Mouse (Mus musculus): ENCODE measurements around the gene Ash1l. TPM values are rescaled to one million over a fixed set of nuclear protein-coding genes. Genes with fewer than 3 reads are reported as not detected.

Ash1l gene
- total and polyA plus RNA-seq, 3 experiments: 9.6 to 22.2 (median 12.8) TPM

GRCm38 (mm10) chr3:89106881-89107280, 156.5 kb downstream of the Ash1l start (continued):
- TF ChIP-seq MXI1 (IDR thresholded peaks at IDR 0.05; ENCODE audit: low read depth, low read length) (0 out of 2 replicates have a peak, but pooled peaks have one; percentile 19), MEF2A (IDR thresholded peaks at IDR 0.05; ENCODE audit: extremely low read depth, insufficient replicate concordance, low read depth, low read length, poor library complexity, severe bottlenecking) (no peak), RAD21 (IDR thresholded peaks at IDR 0.05; ENCODE audit: low read depth, low read length) (no peak; the same call in 1 of the 2 replicates), CHD2 (IDR thresholded peaks at IDR 0.05; ENCODE audit: low read length) (no peak), CHD1 (IDR thresholded peaks at IDR 0.05; ENCODE audit: low read depth, low read length) (no peak), ETS1 (IDR thresholded peaks at IDR 0.05; ENCODE audit: low read depth, low read length) (0 out of 2 replicates have a peak, but pooled peaks have one; percentile 45)

GRCm38 (mm10) chr3:89107545-89107944, 157.1 kb downstream of the Ash1l start:
- Histone ChIP-seq H3K4me1 (ENCODE audit: control insufficient read depth in 1 of 2, insufficient read depth in 2 of 2, low read length in 2 of 2) (peaks cover 15 to 18% of the 10 kb centered on the region in 2 experiments), H3K9ac (ENCODE audit: control insufficient read depth, low read depth, low read length, poor library complexity, severe bottlenecking) (peak overlapping the region; percentile 51), H3K27ac (ENCODE audit: control insufficient read depth, low read depth, low read length) (peak overlapping the region; percentile 80), H3K9me3 (replicated peaks; ENCODE audit: insufficient read depth, low read length) (no peaks in the 10 kb centered on the region), H3K79me2 (ENCODE audit: control insufficient read depth, insufficient read depth, low read length, poor library complexity) (no peaks in the 10 kb centered on the region), H3K27me3 (ENCODE audit: control insufficient read depth in 1 of 2, insufficient read depth in 2 of 2, low read length in 2 of 2) (no peaks in the 10 kb centered on the region), H3K36me3 (ENCODE audit: control insufficient read depth in 1 of 2, insufficient read depth in 2 of 2, low read length in 2 of 2) (peaks cover 0 to 20% of the 10 kb centered on the region in 2 experiments; a peak in 2 of 4 replicates), H3K4me3 (ENCODE audit: control insufficient read depth in 1 of 2, insufficient read depth in 1 of 2, low read depth in 2 of 2, low read length in 2 of 2) (peak overlapping the region in 1 of 2 experiments; percentile 25; a peak in 1 of 4 replicates)
- DNase-seq (ENCODE audit: low read depth, low spot score): peak; percentile 77
- TF ChIP-seq MYB (IDR thresholded peaks at IDR 0.05; ENCODE audit: low read depth, low read length) (no peak), MEF2A (IDR thresholded peaks at IDR 0.05; ENCODE audit: extremely low read depth, insufficient replicate concordance, low read depth, low read length, poor library complexity, severe bottlenecking) (no peak), TBP (IDR thresholded peaks at IDR 0.05; ENCODE audit: low read depth, low read length) (no peak), JUND (IDR thresholded peaks at IDR 0.05; ENCODE audit: low read depth, low read length) (0 out of 2 replicates have a peak, but pooled peaks have one; percentile 42), GABPA (IDR thresholded peaks at IDR 0.05; ENCODE audit: low read depth, low read length) (no peak), MXI1 (IDR thresholded peaks at IDR 0.05; ENCODE audit: low read depth, low read length) (no peak), E2F4 (IDR thresholded peaks at IDR 0.05; ENCODE audit: borderline replicate concordance, low read depth, low read length) (no peak), GATA1 (IDR thresholded peaks at IDR 0.05; ENCODE audit: low read depth, low read length) (peak; percentile 74), ELF1 (IDR thresholded peaks at IDR 0.05; ENCODE audit: low read depth, low read length) (0 out of 2 replicates have a peak, but pooled peaks have one; percentile 26), MAFK (IDR thresholded peaks at IDR 0.05; ENCODE audit: borderline replicate concordance, low read depth, low read length) (no peak), RAD21 (IDR thresholded peaks at IDR 0.05; ENCODE audit: low read depth, low read length) (no peak), EP300 (IDR thresholded peaks at IDR 0.05; ENCODE audit: low read depth in 1 of 2, low read length in 2 of 2) (peak; percentile 67 to 83), POLR2A (IDR thresholded peaks at IDR 0.05; ENCODE audit: control insufficient read depth in 1 of 2, insufficient read depth in 1 of 2, low read depth in 1 of 2, low read length in 2 of 2, poor library complexity in 1 of 2) (no peak), POLR2AphosphoS5 (IDR thresholded peaks at IDR 0.05; ENCODE audit: borderline replicate concordance, low read depth, low read length) (no peak), KAT2A (conservative IDR thresholded peaks at IDR 0.05; ENCODE audit: low read depth, low read length) (no peak; the same call in 1 of the 2 replicates), CHD1 (IDR thresholded peaks at IDR 0.05; ENCODE audit: low read depth, low read length) (no peak), MAZ (IDR thresholded peaks at IDR 0.05; ENCODE audit: low read depth, low read length) (no peak), CTCF (IDR thresholded peaks at IDR 0.05 in 2 of 3, conservative IDR thresholded peaks at IDR 0.05 in 1 of 3; ENCODE audit: control insufficient read depth in 1 of 3, insufficient read depth in 1 of 3, low read depth in 2 of 3, low read length in 3 of 3, poor library complexity in 1 of 3, severe bottlenecking in 1 of 3) (no peak), NRF1 (IDR thresholded peaks at IDR 0.05; ENCODE audit: insufficient read depth, low read depth, low read length, poor library complexity, severe bottlenecking) (no peak), SIN3A (IDR thresholded peaks at IDR 0.05; ENCODE audit: low read length) (no peak; the same call in 1 of the 2 replicates), NELFE (IDR thresholded peaks at IDR 0.05; ENCODE audit: low read depth, low read length) (no peak), TAL1 (IDR thresholded peaks at IDR 0.05; ENCODE audit: low read length) (no peak), SMC3 (IDR thresholded peaks at IDR 0.05; ENCODE audit: low read depth, low read length) (no peak), ZC3H11A (IDR thresholded peaks at IDR 0.05; ENCODE audit: low read depth, low read length) (no peak), BHLHE40 (IDR thresholded peaks at IDR 0.05; ENCODE audit: borderline replicate concordance, low read depth, low read length) (no peak), RCOR1 (IDR thresholded peaks at IDR 0.05; ENCODE audit: low read depth, low read length) (peak; percentile 70), USF2 (IDR thresholded peaks at IDR 0.05; ENCODE audit: borderline replicate concordance in 1 of 2, insufficient read depth in 1 of 2, low read depth in 1 of 2, low read length in 2 of 2) (no peak), HCFC1 (IDR thresholded peaks at IDR 0.05; ENCODE audit: low read depth, low read length) (peak; percentile 51), ZKSCAN1 (IDR thresholded peaks at IDR 0.05; ENCODE audit: low read depth, low read length) (no peak), MYC (IDR thresholded peaks at IDR 0.05; ENCODE audit: low read depth, low read length) (no peak), POLR2AphosphoS2 (IDR thresholded peaks at IDR 0.05; ENCODE audit: low read length) (no peak), MAX (IDR thresholded peaks at IDR 0.05; ENCODE audit: low read length) (peak; percentile 26; the same call in 1 of the 2 replicates)
